Mouse (Mus musculus) cerebral cortex, adult 2 months (tissue): ENCODE results near the gene Tnfrsf25.

ENCODE experiments used
- WGBS: fragments of 180-500 bp; shearing (Covaris S2); methylation state at CpG from one replicate; pipeline ENCODE4 v1.1.7; 2018; 5-methylcytosine and 5-hydroxymethylcytosine counted together

Gene Tnfrsf25

DNA sequence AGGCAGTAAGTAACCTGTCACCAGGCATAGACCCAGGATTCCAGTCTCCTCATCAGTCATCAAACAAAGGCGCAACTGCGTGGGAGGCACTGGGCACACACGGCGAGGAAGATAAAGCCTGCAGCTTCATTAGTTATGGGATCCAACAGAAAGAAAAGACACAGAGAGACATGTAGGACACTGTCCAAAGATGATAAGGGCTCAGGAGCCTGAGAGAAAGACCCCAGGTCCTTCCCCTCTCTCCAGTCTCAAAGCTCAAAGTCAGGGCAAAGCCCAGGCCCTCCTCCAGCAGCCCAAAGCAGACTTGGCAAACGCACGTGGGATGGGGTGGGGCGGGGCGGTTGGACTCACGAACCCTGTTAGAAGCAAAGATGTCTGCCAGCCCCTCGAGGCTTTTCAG is 29.7 kb downstream of the Tnfrsf25 start:
- WGBS = 65% methylated on average over 10 of the region's 10 CpGs

DNA sequence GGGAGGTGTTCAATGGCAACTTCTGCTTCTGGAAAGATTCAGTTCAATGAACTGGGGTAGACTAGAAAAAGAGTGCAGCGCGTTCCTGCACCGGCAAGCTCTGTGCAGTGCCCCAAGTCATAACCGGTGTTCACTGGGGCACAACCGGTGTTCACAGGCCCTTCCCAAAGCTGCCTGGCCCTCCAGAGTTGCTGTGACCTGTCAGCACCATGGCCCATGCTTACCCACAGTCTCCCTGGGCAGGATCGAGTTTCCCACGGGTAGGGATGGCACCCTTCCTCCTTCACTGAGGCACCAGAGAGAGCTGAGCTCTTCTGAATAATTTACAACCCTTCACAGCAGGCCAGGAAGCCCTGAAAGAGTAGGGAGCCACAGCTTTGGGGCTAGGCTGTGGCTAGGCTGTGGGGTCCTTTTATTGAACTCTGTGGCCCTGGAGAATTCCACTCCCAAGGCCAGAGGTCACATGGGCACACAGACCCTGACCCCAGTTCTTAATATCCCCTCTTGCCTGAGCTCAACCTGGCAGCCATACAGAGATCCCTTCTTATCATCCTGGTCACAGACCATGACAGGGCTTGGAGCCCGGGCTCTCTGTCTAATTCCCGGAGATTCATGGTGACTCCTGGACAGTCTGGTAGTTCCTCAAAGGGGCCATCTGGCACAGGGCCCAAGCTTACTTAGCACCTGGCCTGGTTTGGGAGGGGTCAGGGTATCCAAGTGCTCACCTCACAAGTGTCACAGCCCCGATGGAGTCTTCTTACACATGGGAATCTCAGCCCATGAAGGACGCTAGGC is 30.5 kb downstream of the Tnfrsf25 start:
- 82% methylated on average over 11 of the region's 11 CpGs for WGBS

DNA sequence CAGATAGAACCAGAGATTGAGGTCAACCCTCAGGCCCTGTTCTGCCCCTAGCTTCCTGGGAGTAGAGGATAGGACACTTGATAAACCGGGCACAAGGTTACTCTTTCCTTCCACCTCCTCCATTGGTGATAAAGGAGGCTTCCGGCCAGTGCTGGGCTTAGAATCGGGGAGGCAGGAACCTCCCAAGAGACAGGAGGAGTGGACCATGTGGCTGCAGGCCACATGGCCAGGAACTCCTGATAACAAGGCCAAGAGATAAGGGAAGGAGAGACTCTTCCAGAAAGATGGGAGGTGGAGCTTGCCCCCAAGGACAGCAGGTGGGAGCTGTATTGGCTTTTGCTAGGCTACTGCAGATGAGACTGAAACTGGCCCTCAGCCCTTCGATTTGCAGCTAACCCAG is 34.8 kb downstream of the Tnfrsf25 start:
- 92% methylated on average over 4 of the region's 4 CpGs for WGBS

DNA sequence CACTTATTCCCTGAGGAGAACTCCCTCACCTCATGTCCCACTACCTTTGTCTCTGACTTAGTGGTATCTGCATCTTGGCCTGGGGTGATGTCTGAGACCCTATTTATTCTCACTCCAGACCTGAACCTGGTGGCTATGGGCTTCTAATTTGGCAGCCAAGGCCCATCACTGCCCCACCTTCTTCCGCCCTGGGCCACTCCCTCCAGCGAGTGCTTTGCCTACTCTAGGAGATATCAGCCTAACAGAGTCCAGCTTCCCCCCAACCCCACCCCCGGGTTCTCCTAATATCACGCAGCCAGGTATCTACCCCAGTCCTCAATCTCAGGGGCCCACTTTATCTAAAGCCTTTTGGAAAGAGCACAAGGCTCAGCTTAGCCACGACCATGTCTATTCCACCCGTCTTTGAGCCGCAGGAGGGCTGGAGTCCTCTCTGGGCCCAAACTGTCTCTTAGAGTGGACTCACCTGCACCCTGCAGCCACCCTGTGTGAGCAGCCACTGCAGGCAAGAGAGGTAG is 35.8 kb downstream of the Tnfrsf25 start:
- WGBS = 60% methylated on average over 7 of the region's 7 CpGs

- 12% methylated on average over 52 of the region's 57 CpGs for WGBS
Measured at GRCm38 (mm10) chr4:152151966-152152544, 36.3 kb downstream of the Tnfrsf25 start, which contains the start of gene Espn. Gene Espn, minus strand, starts transcription at chr4:152152371.

DNA sequence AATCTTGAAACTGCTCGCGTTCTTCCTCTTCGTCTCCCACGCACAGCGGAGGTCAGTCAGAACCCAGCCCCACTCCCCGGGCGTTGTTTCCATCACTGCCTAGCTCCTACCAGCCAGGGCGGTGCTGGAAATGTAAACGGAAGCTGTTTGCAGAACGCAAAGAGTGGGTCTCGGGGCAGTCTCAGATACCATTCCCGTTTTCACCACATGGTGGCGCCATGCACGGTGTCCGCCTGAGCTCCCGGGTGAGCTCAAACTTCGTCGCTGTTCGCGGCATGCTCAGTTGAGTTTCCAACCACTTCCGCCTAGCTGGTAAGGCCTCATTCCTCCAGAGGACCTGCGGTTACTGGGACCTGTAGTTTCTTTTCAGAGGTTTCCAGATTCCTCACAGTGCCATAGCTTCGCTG is 38.0 kb downstream of the Tnfrsf25 start:
- WGBS = 2% methylated on average over 23 of the region's 23 CpGs

DNA sequence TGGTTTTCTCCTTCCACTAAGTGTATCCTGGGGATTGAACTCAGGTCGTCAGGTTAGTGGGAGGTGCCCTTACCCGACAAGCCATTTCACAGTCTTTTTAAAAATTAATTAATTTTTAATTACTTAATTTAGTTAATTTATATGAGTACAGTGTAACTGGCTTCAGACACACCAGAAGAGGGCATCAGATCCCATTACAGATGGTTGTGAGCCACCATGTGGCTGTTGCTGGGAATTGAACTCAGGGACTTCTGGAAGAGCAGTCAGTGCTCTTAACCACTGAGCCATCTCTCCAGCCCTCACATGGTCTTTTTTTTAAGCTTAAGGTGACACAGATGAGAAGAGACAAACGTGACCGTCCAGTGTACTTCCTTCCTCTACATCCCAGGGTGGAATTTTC is 39.3 kb downstream of the Tnfrsf25 start:
- 74% methylated on average over 4 of the region's 4 CpGs for WGBS

DNA sequence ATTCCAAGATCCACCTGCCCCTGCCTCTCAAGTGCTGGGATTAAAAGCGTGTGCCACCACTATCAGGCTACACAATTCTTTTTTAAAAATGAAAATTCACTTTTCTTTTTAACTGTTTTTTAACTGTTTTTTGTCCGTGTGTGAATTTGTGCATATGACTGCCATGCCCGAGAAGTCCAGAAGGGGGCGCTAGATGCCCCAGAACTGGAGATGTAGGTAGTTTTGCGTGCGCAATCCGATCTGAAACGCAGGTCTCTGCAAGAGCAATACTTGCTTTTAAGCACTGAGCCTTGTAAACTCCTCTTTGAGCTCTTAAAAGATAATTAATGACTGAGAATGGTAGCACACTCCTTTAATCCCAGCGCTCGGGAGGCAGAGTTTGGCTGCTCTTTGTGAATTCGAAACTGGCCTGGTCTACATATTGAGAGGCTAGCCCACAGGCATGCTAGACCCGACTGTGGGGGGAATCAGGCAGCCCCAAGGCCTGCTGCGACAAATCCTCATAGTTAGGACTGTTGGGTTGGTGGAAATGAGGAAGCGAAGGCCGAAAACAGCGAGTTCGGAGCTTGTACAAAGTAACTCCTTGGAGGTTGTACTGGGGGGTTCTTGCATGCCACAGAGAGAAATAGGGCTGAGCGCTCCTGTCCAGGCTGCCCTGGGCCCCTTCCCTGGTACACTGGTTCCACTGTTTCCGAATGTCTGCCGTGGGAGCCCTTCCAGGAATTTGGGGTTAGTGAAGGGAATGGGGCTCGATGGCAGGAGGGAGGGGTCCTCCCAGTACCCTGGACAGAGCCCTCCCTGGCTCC is 42.2 kb downstream of the Tnfrsf25 start:
- WGBS = 18% methylated on average over 21 of the region's 21 CpGs

DNA sequence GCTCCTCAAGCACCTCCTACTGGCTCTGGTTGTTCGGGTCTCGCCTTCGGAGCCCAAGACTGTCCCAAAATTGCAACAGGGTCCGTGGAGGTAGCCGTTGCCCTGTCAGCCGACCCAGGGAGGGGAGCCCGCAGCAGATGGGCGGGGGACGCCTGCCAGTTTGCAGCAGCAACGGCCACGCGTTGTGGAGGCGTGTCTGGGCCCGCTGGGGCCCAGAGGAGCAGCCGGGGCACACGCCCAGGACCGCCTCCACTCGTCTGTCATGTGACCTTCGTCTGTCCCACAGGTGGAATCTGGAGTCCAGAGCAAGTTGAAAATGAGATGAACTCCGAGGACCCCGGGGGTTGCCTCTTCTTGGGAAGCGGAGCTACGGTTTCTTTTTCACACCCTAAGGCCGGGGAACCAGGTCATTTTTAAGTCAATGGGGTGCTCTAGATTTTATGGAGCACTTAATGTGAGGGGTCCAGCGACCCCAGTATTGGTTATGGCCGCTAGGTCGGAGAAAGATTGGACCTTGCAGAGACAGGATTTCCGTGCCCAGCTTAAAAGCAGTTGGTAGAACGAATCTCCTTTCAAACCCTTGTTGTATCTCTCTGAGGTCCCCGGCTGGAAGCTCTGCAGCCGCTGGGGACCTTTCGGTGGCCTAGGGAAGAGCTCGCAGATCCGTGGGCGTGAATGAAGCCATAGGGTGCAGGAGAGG is 43.0 kb downstream of the Tnfrsf25 start, which contains the start of gene Hes2:
Gene Hes2 (plus strand): TSS at position 283 of the 700 bp plus-strand sequence.
- 5% methylated on average over 35 of the region's 35 CpGs for WGBS

DNA sequence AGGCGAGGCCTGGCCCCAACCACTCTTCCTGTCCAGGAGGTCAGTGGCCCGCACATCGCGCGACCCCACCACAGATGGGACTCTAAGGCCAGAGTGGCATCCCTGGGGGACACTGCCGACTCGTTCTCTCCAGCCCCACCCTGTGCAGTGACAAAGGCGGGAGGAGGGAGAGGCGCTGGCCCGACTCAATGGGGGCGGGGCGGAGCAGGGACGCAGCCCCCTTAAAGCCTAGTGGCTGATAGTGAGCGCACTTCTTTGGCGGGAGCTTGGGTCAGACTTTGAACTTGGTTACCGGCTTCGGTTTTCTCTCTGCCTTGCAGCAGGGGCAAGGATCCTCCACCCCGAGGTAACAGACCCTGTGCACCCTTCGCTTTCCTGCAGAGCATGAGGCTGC is 43.5 kb downstream of the Tnfrsf25 start:
- WGBS = 2% methylated on average over 19 of the region's 19 CpGs

DNA sequence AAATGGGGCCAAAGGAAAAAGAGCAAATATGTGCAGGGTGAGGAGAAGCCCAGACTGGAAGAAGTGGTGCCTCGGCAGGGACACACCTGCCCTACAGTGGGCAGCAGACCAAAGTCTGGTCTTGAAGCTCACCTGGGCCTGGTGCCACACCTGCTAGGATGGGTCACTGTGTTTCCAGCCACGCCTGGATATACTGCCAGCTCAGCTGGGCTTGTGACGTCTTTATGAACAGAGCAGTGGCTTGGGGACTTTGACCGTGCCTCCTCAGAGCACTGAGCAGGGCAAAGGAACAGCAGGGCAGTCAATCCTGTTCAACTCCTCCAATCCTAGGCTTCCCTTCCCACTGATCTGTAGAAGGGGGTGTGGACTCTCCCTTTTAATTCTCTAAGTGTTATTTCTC is 45.0 kb downstream of the Tnfrsf25 start:
- 70% methylated on average over 4 of the region's 4 CpGs for WGBS

- WGBS = 82% methylated on average over 6 of the region's 6 CpGs
Measured at GRCm38 (mm10) chr4:152161601-152162000, 45.9 kb downstream of the Tnfrsf25 start.

DNA sequence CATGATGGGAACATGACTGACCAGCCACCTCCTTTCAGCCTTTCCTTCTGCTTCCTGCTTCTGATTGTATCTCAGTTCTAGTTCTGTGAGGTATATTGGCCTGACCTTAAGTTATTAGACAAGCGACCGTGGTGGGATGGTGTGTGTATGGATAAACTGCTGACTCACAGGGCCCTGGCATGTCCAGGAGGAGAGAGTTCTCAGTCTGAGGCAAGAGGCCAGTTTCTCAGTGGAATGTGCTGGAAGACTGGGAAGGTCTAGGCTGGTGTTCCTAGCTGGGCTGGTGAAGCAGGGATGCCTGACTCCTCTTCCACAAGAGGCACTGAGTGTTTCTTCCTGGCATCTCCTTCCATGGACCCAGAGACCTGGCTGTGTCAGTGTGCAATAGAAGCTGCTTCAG is 47.0 kb downstream of the Tnfrsf25 start:
- 88% methylated on average over 2 of the region's 2 CpGs for WGBS

DNA sequence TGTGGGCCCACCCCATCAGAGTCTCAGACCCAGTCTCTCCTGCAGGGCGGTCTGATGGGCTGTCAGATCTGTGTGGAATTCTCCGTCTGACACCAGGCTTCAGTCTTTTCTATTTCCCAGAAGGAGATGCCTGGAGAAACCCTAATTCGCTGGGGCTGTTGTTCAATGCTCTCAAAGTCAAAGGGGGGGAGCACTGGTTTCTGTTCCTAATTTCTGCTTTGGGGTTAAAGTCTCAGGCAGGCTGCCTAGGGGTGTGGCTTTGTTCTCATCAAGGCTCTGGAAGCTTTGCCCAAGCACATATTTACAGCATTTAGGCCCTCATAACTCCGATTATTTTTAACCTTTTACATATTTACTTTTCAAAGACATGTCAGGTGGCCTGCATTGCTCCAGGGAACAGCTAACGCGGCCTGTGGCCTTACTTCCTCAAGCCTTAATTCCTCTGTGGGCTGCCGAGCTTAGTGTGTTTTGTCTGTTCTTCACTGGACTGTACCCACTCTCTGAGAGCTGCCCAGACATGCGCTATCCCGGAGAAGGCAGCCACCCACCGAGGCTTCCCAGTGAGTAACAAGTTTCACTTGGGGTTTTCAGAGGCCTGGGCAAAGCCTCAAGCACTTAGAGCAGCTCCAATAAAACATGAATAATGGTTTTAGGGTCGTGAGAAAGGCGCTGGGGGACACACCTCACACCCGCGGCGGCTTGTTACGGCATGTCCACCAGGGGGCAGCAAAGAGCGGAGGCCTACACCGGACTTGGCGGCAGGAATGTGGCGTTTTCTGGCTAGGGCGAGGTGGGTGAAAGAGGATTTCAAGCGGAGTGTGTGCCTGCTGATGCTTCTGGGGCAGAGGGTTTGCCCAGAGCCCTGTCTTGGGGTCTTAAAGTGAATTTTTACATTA is 49.5 kb downstream of the Tnfrsf25 start:
- 30% methylated on average over 22 of the region's 22 CpGs for WGBS

- 40% methylated on average over 8 of the region's 8 CpGs for WGBS
Measured at GRCm38 (mm10) chr4:152168052-152168451, 52.3 kb downstream of the Tnfrsf25 start.

DNA sequence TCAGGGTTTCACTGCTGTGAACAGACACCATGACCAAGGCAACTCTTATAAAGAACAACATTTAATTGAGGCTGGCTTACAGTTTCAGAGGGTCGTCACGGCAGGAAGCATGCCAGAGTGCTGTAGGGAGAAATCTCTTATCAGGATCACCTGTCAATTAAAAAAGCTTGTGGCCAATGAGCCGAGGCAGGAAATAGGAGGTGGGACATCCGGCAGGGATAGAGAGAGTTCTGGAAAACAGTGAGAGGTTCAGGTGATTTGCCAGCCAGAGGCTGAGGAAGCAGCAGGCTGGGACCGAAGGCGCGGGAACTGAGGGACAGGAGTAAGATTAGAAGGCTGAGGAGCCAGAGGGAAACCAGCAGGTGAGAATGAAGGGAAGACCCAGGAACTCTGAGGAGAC is 53.4 kb downstream of the Tnfrsf25 start:
- 88% methylated on average over 7 of the region's 7 CpGs for WGBS
